Mouse (Mus musculus) embryo, embryonic 11.5 days (tissue): ENCODE data around the gene H2afy.

ENCODE experiments used
- DNase-seq: peaks from one replicate; pipeline ENCODE4 v3.0.0-alpha.2; 2012; ENCODE audit warnings: low read depth, low spot score

Gene H2afy

DNA sequence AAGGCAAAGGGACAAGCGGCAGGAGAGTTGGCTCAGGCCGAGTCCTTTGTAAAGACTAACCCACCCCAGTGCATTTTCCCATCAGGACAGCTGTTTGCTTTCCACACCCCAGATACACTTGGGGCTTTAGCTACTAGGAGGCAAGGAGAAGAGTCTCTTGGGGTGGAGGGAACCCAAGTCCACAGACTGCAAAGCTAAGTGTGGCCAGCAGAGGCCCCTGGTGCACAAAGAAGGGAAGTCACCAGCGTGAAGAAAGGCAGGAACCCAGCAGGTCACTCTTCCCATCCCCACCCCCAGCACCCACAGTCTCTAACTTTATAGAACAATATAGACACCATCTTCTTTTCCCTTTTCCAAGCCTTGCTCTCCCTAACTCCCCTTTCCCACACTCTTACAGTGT is 9.4 kb upstream of the H2afy start:
- DNase-seq: no peak

- no peak for DNase-seq
Measured at GRCm38 (mm10) chr13:56144021-56144420, 7.9 kb upstream of the H2afy start.

DNA sequence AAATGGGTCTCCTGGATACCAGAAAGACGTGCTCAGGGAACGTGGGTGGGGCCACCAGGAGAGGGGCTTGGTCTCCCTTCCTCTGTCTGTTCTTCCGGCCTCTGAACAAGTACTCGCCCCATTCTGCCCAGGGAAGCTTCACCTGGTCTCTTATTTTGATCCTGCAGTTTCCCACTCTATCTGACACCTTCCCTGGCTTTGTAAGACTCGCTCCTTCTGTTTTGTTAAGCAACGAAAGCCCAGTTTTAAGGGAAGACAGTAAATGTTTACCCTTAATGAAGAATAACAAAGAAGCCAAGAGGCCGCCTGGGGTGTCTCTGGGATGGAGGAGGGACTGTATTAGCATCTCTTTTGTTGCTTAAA is 7.0 kb upstream of the H2afy start:
- DNase-seq: no peak

DNA sequence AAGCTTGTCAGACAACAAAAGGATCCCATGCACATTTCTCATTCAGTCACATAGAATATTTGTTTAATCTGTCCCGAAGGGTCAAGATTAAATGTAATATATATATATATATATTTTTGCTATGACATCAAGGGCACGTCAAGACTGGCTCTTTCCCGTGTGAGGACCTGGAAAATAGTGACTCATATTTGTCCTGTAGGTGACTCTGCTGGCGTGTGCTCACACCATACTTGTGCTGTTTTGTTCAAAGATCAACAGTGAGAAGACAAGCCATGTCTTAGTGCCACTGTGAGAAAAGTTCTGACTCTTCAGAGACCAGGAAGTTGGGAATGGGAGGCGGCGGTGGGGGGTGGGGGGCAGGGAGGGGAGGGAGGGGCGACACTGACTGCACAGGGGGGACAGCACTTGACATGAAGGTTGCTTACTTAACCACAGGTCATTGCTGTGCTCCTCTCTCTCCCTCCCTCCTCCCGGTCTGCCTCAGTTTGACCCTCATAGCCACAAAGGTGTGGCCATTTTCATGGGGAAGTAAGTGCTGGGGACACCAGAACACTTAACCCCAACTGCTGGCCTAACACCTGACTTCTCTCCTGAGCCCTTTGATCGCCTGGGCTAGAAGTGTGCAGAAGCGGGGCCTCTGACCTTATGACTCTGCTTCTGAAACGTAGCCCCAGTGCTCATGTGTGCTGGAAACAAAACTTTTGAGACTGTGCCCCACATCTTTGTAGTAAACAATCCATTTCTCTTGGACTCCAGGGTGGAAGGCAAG is 6.4 kb upstream of the H2afy start:
- DNase-seq: no peak

DNA sequence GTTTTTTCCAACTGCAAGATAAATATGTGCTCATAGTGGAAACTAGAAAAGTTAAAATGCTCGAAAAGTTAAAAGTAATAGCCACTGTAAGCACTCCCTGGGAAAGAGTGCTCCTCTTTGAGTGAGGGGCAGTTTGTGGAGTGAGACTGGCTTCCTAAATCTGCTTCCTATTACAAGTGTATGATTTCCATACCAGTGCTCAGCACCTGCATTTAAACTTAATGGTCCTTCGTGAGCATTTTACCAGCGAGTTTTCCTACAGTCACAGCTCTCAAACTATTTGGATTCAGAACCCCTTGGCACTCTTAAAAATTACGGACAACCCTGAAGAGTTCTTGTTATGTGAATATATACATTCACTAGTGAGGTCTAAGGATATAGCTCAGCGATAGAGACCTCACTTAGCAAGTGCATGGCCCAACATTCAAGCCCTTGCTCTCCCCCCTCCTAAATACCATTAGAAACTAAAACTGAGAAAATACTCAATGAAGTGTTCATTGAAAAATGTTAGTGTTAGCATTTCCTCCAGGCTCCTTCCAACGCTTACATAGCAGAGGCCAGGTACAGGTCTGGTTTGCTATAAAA is 3.1 kb upstream of the H2afy start:
- no peak for DNase-seq

GRCm38 (mm10) chr13:56135231-56136052 is 719 bp downstream of the H2afy start:
- peak; percentile 75 for DNase-seq

GRCm38 (mm10) chr13:56134631-56135181 is 1.5 kb downstream of the H2afy start:
- no peak for DNase-seq

DNA sequence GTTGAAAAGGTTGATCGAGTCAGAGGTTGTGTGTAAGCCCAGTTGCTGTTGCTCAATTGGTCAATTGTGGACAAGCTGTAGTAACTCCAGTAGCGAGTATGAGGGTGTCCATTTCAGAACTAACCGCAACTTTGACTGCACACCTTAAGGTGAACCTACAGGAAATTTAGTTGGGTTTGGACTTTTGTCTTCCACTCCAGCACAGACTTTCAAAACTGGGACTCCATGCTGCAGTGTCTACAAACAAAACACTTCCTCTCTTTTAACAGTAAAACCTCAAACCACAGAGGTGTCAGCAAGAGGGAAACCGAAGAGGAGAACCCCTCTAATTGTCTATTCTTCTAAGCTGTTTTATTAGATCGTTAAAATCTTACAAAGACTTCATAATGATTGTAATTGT is 2.1 kb downstream of the H2afy start:
- no peak for DNase-seq

DNA sequence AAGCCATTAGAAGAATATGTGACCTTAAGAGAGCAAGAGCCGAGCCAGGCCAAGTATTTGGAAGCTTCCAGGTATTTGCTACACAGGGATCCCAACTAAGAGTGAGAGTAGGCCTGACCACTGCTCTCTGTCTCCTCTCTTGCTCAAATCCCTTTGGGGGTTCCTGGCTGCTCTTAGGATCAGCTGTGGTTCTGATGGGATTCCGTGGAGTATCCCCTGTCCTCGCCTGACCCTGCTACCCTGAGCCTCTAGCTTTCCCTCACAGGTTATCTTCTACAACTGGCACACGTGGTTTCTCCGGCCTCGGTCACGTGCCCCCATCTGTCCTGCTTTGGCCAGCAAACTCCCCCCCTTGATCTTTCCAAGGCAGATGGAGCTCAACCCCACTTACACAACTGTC is 3.2 kb downstream of the H2afy start:
- DNase-seq: no peak

- no peak for DNase-seq
Measured at GRCm38 (mm10) chr13:56132326-56132936, 3.7 kb downstream of the H2afy start.

GRCm38 (mm10) chr13:56130544-56130943 is 5.6 kb downstream of the H2afy start:
- DNase-seq: no peak

DNA sequence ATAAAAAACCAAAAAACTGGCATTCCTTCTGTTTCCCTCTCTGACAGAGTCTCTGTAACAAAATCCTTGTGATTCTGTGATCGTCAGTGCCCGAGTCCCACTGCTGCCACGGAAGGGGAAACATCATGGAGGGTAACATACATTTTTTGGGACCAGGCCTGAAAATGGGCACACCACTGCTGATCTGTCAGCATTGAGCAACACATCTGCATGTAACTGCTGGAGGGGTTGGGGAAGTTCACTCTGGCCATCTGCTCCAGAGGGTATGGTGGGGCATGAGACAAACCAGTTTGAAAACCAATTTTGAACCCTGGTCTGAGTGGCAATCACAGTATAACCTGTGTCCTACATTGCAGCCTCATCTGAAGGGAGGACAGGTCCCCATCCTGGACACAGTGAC is 6.6 kb downstream of the H2afy start:
- no peak for DNase-seq

GRCm38 (mm10) chr13:56129014-56129413 is 7.1 kb downstream of the H2afy start:
- no peak for DNase-seq

- DNase-seq: no peak
Measured at GRCm38 (mm10) chr13:56125632-56126031, 10.5 kb downstream of the H2afy start.

DNA sequence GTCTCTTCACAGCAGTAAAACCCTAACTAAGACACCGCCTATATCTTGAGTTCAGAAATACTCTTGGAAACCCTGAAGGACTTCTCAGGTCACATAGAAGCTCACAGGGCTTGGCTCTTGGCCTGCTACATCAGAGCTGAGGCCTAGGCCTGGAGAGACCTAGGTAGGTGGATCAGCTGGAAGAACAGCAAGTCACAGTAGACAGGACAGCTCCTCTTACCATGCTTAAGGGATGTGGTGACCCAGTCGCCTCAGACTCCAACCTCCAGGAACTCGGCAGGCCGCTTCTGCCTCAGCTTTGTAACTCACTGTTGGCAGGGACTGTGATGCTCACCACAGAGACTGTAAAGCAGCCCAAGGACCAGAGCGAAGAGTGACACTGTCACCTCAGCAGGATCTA is 13.1 kb downstream of the H2afy start:
- no peak for DNase-seq

DNA sequence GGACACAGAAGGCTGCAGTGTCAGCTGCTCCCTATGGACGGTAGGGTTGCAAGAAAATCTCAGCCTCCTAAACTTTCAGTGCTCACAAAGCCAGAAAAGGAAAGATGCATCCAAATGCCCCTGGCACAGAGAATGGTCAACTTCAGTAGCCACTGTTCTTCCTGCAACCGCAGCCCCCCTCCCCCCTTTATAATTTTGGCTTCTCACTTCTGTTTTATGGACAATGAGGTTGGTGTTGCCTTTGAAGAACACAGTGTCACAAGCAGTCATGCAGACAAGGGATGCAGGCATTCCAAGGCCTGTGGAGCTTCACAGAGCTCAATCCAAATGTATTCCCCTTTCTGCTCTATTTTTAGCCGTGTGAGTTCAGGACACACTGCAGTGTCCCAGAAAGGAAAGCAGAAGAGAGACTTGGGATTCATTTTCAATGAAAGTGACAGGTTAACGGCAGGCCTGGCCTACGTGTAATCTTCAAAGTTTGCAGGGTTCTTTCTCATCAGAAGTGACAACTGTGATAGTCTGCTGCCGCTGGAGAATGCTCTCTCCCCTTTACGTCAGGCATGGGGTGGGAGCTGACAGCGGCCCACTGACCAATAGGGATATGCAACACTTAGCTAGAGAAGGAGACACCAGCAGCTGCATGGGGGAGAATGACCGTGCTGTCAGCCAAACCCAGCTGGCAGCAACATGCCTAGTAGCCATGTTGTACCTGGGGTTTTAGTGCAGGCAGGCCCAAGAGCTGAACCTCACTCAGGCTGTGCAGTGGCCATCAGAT is 18.0 kb downstream of the H2afy start:
- no peak for DNase-seq

DNA sequence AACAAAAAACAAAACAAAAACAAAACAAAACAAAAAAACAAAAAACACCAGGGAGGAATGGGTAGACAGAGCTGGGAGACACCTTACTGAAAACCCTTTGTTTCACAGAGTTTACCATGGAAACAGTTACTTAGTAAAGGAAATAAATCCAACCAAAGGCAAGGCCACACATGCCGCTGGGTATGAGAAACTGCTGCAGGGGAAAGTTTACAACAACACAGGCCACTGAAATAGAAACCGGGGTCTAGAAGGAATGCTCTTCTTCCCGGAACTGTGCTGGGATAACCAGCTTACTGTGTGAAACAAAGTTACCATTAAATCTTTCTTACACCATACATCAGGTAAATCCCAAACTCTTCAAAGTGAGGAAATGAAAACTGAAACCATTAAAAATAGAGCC is 20.3 kb downstream of the H2afy start:
- no peak for DNase-seq

DNA sequence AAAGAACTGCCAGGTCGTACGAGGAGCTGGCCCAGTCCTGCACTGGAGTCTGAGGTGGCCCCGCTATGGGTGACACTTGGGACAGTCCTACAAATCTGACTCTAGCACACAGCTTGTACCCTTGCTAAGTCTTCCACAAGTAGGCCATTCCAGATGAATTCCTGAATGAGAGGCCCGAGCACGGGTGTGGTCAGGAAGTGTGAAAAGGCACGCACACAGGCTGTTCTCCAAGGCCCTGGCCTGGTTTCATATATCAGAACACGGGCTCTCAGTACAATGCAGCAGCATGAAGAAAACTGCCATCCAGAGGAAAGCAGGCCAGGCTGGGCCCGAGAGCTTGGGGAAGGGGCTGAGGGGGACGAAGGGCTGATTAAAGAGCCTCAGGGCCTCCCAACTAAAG is 20.8 kb downstream of the H2afy start:
- DNase-seq: no peak

DNA sequence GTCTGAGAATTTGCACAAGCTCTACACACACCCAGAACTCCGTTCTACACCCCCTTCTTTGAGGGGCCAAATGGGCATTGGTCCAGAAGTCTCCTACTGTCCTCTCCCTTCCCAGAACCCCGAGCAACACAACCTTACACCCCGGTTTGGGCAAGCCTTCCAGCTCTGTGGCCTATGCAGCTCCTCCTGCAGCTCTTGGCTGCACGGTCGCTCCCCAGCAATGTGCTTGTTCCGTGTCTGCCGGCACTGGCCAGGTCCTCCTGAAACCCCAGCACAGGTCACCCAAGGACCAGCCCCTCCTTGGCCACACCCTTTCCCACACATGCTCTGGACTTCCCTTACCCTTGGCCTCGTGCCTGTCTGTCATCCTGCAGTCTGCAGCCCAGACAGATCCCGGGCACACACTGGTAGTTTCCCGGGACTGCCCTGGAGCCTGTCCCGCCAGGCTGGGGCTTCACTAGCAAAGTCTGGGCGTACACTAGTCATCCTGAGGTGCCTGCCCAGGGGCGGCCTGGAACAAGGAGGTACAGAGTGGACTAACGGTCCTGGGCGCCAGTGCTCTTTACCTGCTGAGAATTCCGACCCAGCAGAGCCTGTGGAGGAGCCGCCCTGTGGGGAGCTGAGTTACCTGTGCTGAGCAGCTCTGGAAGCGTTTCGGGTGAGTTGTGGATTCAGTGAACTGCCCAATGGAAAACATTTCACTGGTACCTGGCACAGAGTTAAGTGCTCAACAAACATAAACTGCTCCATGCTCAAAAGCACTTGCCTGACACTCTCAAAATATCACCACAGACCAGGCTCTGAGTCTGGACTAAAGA is 22.5 kb downstream of the H2afy start:
- no peak for DNase-seq

GRCm38 (mm10) chr13:56112980-56113379 is 23.2 kb downstream of the H2afy start:
- DNase-seq: no peak
